Mouse (Mus musculus) lung, postnatal 36 days (tissue): ENCODE measurements at regions not wholly inside any gene's neighbourhood (a gene's known extent, or its start where the extent isn't known, plus 50 kb on each side); places are given as distances from the start of the nearest gene placed in this dataset.

Source experiments
- DNase-seq: peaks from one replicate; pipeline ENCODE4 v3.0.0; 2022; ENCODE audit warnings: mixed read lengths

DNA sequence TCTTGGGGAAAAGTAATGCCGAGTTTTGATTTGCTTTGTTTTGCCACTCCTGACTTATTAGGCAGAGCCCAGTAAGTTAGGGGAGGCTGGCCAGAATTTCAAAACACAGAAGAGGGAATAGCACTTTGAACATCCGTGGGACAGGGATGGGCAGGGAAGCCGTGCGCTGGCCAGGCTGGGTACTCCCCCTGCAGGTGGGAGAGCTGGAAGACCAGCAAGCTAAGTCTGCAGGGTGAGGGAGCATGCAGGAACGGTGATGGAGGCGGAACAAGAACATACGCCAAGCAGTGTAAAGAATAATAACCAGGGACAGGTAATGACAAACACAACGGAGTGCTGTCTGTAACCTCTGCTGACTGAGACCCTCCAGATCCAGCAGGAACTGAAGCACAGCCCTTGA is 55.5 kb upstream of the Vps8 start:
- peak; percentile 60 for DNase-seq

DNA sequence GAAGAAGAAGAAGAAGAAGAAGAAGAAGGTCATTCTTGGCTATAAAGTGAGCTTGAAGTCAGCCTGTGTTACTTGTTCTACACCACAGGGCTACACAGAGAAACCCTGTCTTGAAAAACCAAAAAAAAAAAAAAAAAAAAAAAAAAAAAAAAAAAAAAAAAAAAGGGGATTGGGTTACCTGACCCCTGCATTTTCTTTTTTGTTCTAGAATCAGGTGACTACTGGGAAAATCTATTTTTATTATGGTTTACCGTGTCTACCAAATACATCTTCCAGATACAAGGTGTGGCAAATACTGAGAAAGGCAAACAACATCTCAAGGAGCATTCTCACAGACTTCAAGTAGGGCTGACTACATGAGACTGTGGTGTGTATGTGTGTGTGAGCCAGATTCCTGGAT is 54.1 kb upstream of the Vps8 start:
- no peak for DNase-seq

DNA sequence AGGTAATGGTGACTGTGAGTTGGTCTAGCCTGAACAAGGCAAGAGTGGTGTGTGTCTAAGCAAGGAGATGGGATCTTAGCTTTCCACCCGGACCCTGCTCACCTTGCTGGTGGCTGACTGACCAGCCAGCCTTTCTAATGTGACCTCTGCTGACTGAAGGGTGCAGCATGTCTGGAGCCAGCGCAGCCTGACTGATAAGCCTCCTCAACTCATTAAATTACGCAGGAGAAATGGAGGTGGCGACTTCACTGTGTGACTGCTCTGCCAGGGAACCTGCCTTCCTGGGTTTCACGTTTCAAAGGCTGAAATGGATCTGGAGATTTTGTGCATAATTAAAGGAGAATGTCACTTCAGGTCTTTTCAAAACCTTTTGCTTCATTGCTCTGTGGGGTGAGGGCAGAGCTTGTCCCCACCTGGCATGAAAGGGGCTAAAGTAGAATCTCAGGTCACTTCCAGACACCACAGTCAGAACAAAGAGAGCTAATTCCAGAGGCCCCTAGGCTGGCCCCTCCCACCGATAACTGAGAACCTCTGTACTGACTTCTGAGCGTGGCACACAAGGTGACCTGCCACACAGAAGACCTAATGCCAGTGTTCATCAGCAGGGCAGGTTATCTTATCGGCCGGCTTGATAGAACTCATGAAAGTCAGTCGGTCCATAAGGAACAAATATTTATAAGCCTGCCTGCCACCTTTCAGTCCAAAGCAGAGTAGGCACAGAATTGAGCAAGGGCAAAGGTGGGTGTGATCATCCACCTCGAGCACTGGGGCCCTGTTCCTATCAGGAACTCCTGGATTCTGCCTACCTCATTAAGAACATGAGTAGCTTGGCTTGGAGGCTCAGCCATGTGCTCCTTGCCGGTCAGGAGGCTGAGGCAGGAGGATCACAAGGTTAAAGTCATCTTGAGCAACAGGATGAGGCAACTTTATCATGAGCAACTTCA is 53.1 kb upstream of the Vps8 start:
- no peak for DNase-seq
